Mouse (Mus musculus): ENCODE measurements around the gene Srebf2. TPM values are rescaled to one million over a fixed set of nuclear protein-coding genes. Genes with fewer than 3 reads are reported as not detected.

Srebf2 gene
- polyA plus RNA-seq, 1 experiment from 2014 or later = 141 TPM

DNA sequence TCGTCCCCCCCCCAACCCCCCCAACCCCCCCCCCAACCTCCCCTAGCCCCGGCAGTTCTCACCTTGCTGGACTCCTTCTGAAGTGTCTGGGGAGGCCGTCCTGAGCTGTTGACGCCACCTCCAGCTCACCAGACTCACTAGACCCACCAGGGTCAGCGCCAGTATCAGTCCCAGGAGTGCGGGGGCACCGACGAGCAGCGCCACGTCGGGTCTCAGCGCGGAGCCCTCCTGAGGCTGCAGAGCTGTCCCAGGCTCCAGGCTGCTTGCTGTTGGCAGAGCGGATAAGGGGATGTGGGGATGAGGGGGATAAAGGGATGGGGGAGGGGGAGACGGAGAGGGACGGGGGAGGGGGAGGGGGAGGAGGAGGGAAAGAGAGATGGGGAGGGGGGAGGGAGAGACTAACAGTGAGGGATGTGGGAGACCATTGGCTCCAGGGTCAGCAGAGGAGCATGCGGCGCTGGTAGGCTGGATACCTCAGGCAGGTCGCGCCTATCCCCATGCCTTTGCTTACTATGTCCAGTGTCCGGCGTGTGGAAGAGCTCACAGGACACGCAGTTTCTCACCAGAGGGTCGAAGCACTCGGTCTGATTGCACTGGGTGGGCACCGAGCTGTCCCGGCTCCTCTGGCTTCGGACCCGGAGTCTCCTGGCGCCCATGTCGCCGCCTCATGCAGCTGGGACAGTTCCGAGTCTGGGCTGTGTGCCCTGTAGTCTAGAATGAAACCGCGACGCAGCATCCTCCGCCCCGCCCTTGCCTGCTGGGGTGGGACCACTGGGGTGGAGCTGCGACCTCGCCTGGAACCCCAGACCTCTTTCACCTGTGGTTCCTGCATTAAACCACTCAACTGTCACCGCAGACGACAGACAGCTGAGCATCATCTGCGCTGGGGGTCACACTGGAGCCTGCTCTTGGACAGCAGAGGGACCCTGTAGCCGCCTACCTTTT is 76.9 kb downstream of the Srebf2 start, which contains the start of gene Tnfrsf13c:
Tnfrsf13c (minus strand) TSS at position 713 of the 945 bp plus-strand sequence.
- H3K27ac ChIP-seq (ENCODE audit: low read depth, low read length) = no peak within 1 kb of the TSS
- no peaks in the 10 kb centered on the region for H3K9me3 ChIP-seq (ENCODE audit: control insufficient read depth, low read length)
- 2% methylated on average over 44 of the region's 44 CpGs for WGBS
- peak within 1 kb of the TSS; percentile 25; the same call in 1 of the 2 replicates for H3K9ac ChIP-seq (replicated peaks; ENCODE audit: low read depth, low read length)
- peak within 1 kb of the TSS; percentile 24 for H3K4me3 ChIP-seq (ENCODE audit: low read depth, low read length)
- peaks cover 5% of the 10 kb centered on the region; the same call in 1 of the 2 replicates for H3K4me1 ChIP-seq (ENCODE audit: control insufficient read depth, insufficient read depth, low read length)
- H3K36me3 ChIP-seq (ENCODE audit: control insufficient read depth, insufficient read depth, low read length) = no peaks in the 10 kb centered on the region
- H3K27me3 ChIP-seq (ENCODE audit: control insufficient read depth, insufficient read depth, low read length) = 0 out of 2 replicates have a peak, but pooled peaks cover 3% of the 10 kb centered on the region
- H3K4me2 ChIP-seq (ENCODE audit: low read depth, low read length) = peak within 1 kb of the TSS; percentile 59
- ATAC-seq (ENCODE audit: low read depth) = no peak

GRCm38 (mm10) chr15:82224602-82225215 is 77.7 kb downstream of the Srebf2 start:
- H3K27me3 ChIP-seq (ENCODE audit: control insufficient read depth, insufficient read depth, low read length) = 0 out of 2 replicates have a peak, but pooled peaks cover 3% of the 10 kb centered on the region
- no peaks in the 10 kb centered on the region for H3K36me3 ChIP-seq (ENCODE audit: control insufficient read depth, insufficient read depth, low read length)
- no peak overlapping the region for H3K27ac ChIP-seq (ENCODE audit: low read depth, low read length)
- no peak overlapping the region; the same call in 1 of the 2 replicates for H3K4me3 ChIP-seq (ENCODE audit: low read depth, low read length)
- H3K9ac ChIP-seq (replicated peaks; ENCODE audit: low read depth, low read length) = no peak overlapping the region
- peak; percentile 24; the same call in 1 of the 2 replicates for ATAC-seq (ENCODE audit: low read depth)
- peaks cover 5% of the 10 kb centered on the region; the same call in 1 of the 2 replicates for H3K4me1 ChIP-seq (ENCODE audit: control insufficient read depth, insufficient read depth, low read length)
- no peaks in the 10 kb centered on the region for H3K9me3 ChIP-seq (ENCODE audit: control insufficient read depth, low read length)
- WGBS = 47% methylated on average over 7 of the region's 7 CpGs
- peak overlapping the region; percentile 59 for H3K4me2 ChIP-seq (ENCODE audit: low read depth, low read length)

- Histone ChIP-seq H3K4me3 (ENCODE audit: low read depth, low read length) (no peak overlapping the region), H3K4me2 (ENCODE audit: low read depth, low read length) (no peak overlapping the region), H3K27me3 (ENCODE audit: control insufficient read depth, insufficient read depth, low read length) (0 out of 2 replicates have a peak, but pooled peaks cover 3% of the 10 kb centered on the region), H3K27ac (ENCODE audit: low read depth, low read length) (no peak overlapping the region), H3K4me1 (ENCODE audit: control insufficient read depth, insufficient read depth, low read length) (peaks cover 5% of the 10 kb centered on the region; the same call in 1 of the 2 replicates), H3K36me3 (ENCODE audit: control insufficient read depth, insufficient read depth, low read length) (no peaks in the 10 kb centered on the region), H3K9ac (replicated peaks; ENCODE audit: low read depth, low read length) (no peak overlapping the region), H3K9me3 (ENCODE audit: control insufficient read depth, low read length) (no peaks in the 10 kb centered on the region)
- whole genome bisulfite sequencing = 91% methylated on average over 5 of the region's 5 CpGs
- ATAC-seq (ENCODE audit: low read depth) = no peak
These were observed 78.8 kb downstream of the Srebf2 start for GRCm38 (mm10) chr15:82225769-82226168.

- 46% methylated on average over 11 of the region's 11 CpGs for WGBS
- H3K36me3 ChIP-seq (ENCODE audit: control insufficient read depth, insufficient read depth, low read length) = no peaks in the 10 kb centered on the region
- H3K27ac ChIP-seq (ENCODE audit: low read depth, low read length) = no peak overlapping the region; the same call in 1 of the 2 replicates
- H3K4me1 ChIP-seq (ENCODE audit: control insufficient read depth, insufficient read depth, low read length) = no peaks in the 10 kb centered on the region
- H3K4me2 ChIP-seq (ENCODE audit: low read depth, low read length) = no peak overlapping the region
- 0 out of 2 replicates have a peak, but pooled peaks cover 2% of the 10 kb centered on the region for H3K27me3 ChIP-seq (ENCODE audit: control insufficient read depth, insufficient read depth, low read length)
- no peak overlapping the region for H3K4me3 ChIP-seq (ENCODE audit: low read depth, low read length)
- no peak overlapping the region for H3K9ac ChIP-seq (replicated peaks; ENCODE audit: low read depth, low read length)
- ATAC-seq (ENCODE audit: low read depth) = no peak
- H3K9me3 ChIP-seq (ENCODE audit: control insufficient read depth, low read length) = no peaks in the 10 kb centered on the region
These were observed 82.6 kb downstream of the Srebf2 start for GRCm38 (mm10) chr15:82229542-82230045.

GRCm38 (mm10) chr15:82230098-82230611 is 83.2 kb downstream of the Srebf2 start:
- Histone ChIP-seq H3K9ac (replicated peaks; ENCODE audit: low read depth, low read length) (no peak overlapping the region), H3K9me3 (ENCODE audit: control insufficient read depth, low read length) (no peaks in the 10 kb centered on the region), H3K36me3 (ENCODE audit: control insufficient read depth, insufficient read depth, low read length) (no peaks in the 10 kb centered on the region), H3K27ac (ENCODE audit: low read depth, low read length) (no peak overlapping the region), H3K4me2 (ENCODE audit: low read depth, low read length) (no peak overlapping the region), H3K27me3 (ENCODE audit: control insufficient read depth, insufficient read depth, low read length) (no peaks in the 10 kb centered on the region), H3K4me3 (ENCODE audit: low read depth, low read length) (no peak overlapping the region), H3K4me1 (ENCODE audit: control insufficient read depth, insufficient read depth, low read length) (no peaks in the 10 kb centered on the region)
- ATAC-seq (ENCODE audit: low read depth) = no peak
- 68% methylated on average over 6 of the region's 6 CpGs for WGBS

DNA sequence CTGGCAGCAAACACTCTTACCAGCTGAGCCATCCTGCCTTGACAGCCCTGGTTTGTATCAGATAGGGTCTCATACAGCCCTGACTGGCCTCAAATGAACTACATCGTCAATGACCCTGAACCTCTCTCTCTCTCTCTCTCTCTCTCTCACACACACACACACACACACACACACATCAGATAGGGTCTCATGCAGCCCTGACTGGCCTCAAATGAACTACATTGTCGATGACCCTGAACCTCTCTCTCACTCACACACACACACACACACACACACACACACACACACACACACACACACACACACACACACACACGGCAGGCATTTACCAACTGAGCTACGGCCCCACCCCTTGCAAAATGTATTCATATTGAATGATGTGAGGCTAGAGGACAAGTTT is 84.1 kb downstream of the Srebf2 start:
- Histone ChIP-seq H3K36me3 (ENCODE audit: control insufficient read depth, insufficient read depth, low read length) (no peaks in the 10 kb centered on the region), H3K9me3 (ENCODE audit: control insufficient read depth, low read length) (no peaks in the 10 kb centered on the region), H3K4me3 (ENCODE audit: low read depth, low read length) (no peak overlapping the region), H3K27me3 (ENCODE audit: control insufficient read depth, insufficient read depth, low read length) (no peaks in the 10 kb centered on the region), H3K27ac (ENCODE audit: low read depth, low read length) (no peak overlapping the region), H3K4me2 (ENCODE audit: low read depth, low read length) (no peak overlapping the region), H3K9ac (replicated peaks; ENCODE audit: low read depth, low read length) (no peak overlapping the region), H3K4me1 (ENCODE audit: control insufficient read depth, insufficient read depth, low read length) (no peaks in the 10 kb centered on the region)
- WGBS = 79% methylated on average over 4 of the region's 4 CpGs
- ATAC-seq (ENCODE audit: low read depth) = no peak

DNA sequence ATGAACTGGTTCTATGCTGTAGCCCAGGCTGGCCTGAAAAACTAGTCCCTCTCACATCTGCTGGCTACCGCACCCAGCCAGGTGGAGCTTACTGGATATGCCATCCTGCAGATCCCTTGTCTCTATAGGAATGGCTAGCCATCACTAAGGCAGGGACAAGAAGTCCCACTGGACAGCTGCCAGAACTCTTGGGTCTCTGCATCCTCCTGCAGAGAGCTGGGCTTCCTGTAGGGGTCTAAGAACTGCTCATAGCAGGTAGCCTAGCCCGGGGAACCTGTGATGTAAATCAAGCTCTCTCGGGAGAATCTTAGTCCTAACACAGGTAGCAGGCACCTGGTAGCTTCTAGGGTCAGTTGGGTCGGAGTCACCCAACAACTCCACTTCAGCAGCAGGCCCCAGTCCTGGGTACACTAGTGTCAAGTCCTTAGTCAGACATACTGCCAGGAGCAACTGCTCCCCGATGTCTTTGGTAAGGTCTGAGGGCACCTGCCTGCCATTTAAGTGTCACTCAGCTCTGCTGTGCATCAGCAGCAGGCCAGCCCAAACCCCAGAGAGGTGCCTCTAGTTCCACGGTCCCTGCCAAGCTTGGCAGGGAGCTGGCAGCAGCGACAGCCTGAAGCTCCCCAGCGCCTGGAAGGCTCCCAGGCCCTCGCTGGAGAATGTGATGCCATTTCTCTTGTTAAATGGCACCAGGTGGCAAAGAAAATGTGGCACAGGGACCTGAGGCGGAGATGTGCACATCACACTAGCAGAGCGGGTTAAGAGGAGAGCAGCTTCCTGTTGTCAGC is 84.8 kb downstream of the Srebf2 start:
- no peaks in the 10 kb centered on the region for H3K27me3 ChIP-seq (ENCODE audit: control insufficient read depth, insufficient read depth, low read length)
- no peaks in the 10 kb centered on the region for H3K4me1 ChIP-seq (ENCODE audit: control insufficient read depth, insufficient read depth, low read length)
- H3K4me3 ChIP-seq (ENCODE audit: low read depth, low read length) = no peak overlapping the region
- no peak overlapping the region for H3K27ac ChIP-seq (ENCODE audit: low read depth, low read length)
- 63% methylated on average over 11 of the region's 11 CpGs for WGBS
- no peak overlapping the region for H3K4me2 ChIP-seq (ENCODE audit: low read depth, low read length)
- no peaks in the 10 kb centered on the region for H3K9me3 ChIP-seq (ENCODE audit: control insufficient read depth, low read length)
- no peak for ATAC-seq (ENCODE audit: low read depth)
- H3K36me3 ChIP-seq (ENCODE audit: control insufficient read depth, insufficient read depth, low read length) = no peaks in the 10 kb centered on the region
- no peak overlapping the region for H3K9ac ChIP-seq (replicated peaks; ENCODE audit: low read depth, low read length)

DNA sequence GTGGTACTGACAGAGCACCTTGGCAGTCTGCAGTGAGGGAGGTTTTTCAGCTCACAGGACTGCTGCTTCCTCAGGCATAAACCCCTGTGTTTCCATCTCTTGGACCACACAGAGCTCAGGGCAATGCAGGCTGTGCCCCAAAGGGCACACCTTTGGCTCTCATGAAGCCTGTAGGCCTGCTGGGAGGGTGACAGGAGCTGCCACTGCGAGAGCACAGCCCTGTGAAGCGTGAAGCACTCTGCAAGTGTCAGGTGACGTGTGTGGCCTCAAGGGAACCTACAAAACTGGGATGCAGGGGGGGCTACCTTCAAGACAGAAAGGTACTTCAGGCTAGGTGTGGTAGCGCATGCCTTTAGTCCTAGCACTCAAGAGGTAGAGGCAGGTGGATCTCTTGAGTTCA is 85.7 kb downstream of the Srebf2 start:
- ATAC-seq (ENCODE audit: low read depth) = no peak
- no peak overlapping the region for H3K9ac ChIP-seq (replicated peaks; ENCODE audit: low read depth, low read length)
- no peak overlapping the region for H3K4me3 ChIP-seq (ENCODE audit: low read depth, low read length)
- WGBS = 70% methylated on average over 4 of the region's 4 CpGs
- H3K9me3 ChIP-seq (ENCODE audit: control insufficient read depth, low read length) = no peaks in the 10 kb centered on the region
- no peak overlapping the region for H3K27ac ChIP-seq (ENCODE audit: low read depth, low read length)
- no peaks in the 10 kb centered on the region for H3K27me3 ChIP-seq (ENCODE audit: control insufficient read depth, insufficient read depth, low read length)
- no peaks in the 10 kb centered on the region for H3K4me1 ChIP-seq (ENCODE audit: control insufficient read depth, insufficient read depth, low read length)
- no peak overlapping the region for H3K4me2 ChIP-seq (ENCODE audit: low read depth, low read length)
- H3K36me3 ChIP-seq (ENCODE audit: control insufficient read depth, insufficient read depth, low read length) = no peaks in the 10 kb centered on the region

Data from neural tube, embryonic 14.5 days (tissue).